Comparison of ENCODE assay signal across 16 mouse cellular contexts in genomic region chr9:78212341-78213049, GRCm38 (mm10). TPM values are rescaled to one million over a fixed set of nuclear protein-coding genes. Genes with fewer than 3 reads are reported as not detected.
A peak's percentile ranks its signal among the peaks of the same experiment; 100 is the strongest.
DNase-seq lines count a peak whose midpoint lies in the region; ATAC-seq lines count a peak whose summit lies in the region.
"Had no signal": no experiment of that assay in that cellular context is flagged by ENCODE, and none has a peak within 500 bp of the region (broad histone marks: within the 10 kb centered on the region; RNA-seq: fewer than 3 reads in every experiment).

No protein-coding gene starts in this region.

- H3K9ac ChIP-seq in heart, embryonic 11.5 days (ENCODE audit: low read depth, low read length): no peak overlapping the region
- H3K9ac ChIP-seq in stomach, embryonic 15.5 days: no peak overlapping the region
- no peak overlapping the region for H3K9ac ChIP-seq in midbrain, embryonic 14.5 days (replicated peaks; ENCODE audit: low read length)
- H3K9ac ChIP-seq: forebrain, embryonic 15.5 days; limb, embryonic 12.5 days had no signal

- peaks cover 9% of the 10 kb centered on the region; the same call in 1 of the 2 replicates for H3K4me1 ChIP-seq in heart, embryonic 11.5 days (ENCODE audit: control insufficient read depth, insufficient read depth, low read length)
- H3K4me1 ChIP-seq in stomach, embryonic 15.5 days: no peaks in the 10 kb centered on the region
- H3K4me1 ChIP-seq in midbrain, embryonic 14.5 days (ENCODE audit: control insufficient read depth, insufficient read depth, low read length): no peaks in the 10 kb centered on the region
- H3K4me1 ChIP-seq: forebrain, embryonic 15.5 days; hindbrain, embryonic 10.5 days; limb, embryonic 12.5 days had no signal

- ATAC-seq in heart, embryonic 11.5 days (replicated peaks; ENCODE audit: insufficient number of reproducible peaks, low FRiP score, low TSS enrichment): peak; percentile 65
- peak; percentile 90 for ATAC-seq in stomach, embryonic 15.5 days (ENCODE audit: insufficient read depth, low FRiP score, low read depth)
- no peak for ATAC-seq in midbrain, embryonic 14.5 days (ENCODE audit: low FRiP score, low TSS enrichment)
- ATAC-seq: CD4-positive, CD25-positive, alpha-beta regulatory T cell, adult 4 months; forebrain, embryonic 15.5 days; midbrain, embryonic 16.5 days had no signal

- peak overlapping the region; percentile 80 for H3K27ac ChIP-seq in heart, embryonic 11.5 days (ENCODE audit: low read depth, low read length)
- H3K27ac ChIP-seq in stomach, embryonic 15.5 days: peak overlapping the region; percentile 81
- H3K27ac ChIP-seq in midbrain, embryonic 14.5 days (replicated peaks; ENCODE audit: low read depth, low read length): no peak overlapping the region
- H3K27ac ChIP-seq: forebrain, embryonic 15.5 days; hindbrain, embryonic 10.5 days; limb, embryonic 12.5 days had no signal

- peaks cover 6% of the 10 kb centered on the region; the same call in 1 of the 2 replicates for H3K36me3 ChIP-seq in heart, embryonic 11.5 days (ENCODE audit: control insufficient read depth, insufficient read depth, low read length)
- peaks cover 7% of the 10 kb centered on the region; the same call in 1 of the 2 replicates for H3K36me3 ChIP-seq in stomach, embryonic 15.5 days
- H3K36me3 ChIP-seq in midbrain, embryonic 14.5 days (ENCODE audit: control insufficient read depth, insufficient read depth, low read length): no peaks in the 10 kb centered on the region
- H3K36me3 ChIP-seq: forebrain, embryonic 15.5 days had no signal

- H3K27me3 ChIP-seq in heart, embryonic 11.5 days (ENCODE audit: control insufficient read depth, insufficient read depth, low read length): no peaks in the 10 kb centered on the region
- no peaks in the 10 kb centered on the region for H3K27me3 ChIP-seq in stomach, embryonic 15.5 days (replicated peaks)
- H3K27me3 ChIP-seq in midbrain, embryonic 14.5 days (ENCODE audit: control insufficient read depth, insufficient read depth, low read length): no peaks in the 10 kb centered on the region
- H3K27me3 ChIP-seq: forebrain, embryonic 15.5 days; limb, embryonic 12.5 days had no signal

- WGBS in heart, embryonic 11.5 days (ENCODE audit: insufficient replicate concordance): 35% methylated on average over 7 of the region's 7 CpGs
- 44% methylated on average over 7 of the region's 7 CpGs for WGBS in stomach, embryonic 15.5 days
- 95% methylated on average over 7 of the region's 7 CpGs for WGBS in midbrain, embryonic 14.5 days

- no peaks in the 10 kb centered on the region for H3K9me3 ChIP-seq in heart, embryonic 11.5 days (replicated peaks; ENCODE audit: control insufficient read depth, low read length)
- H3K9me3 ChIP-seq in stomach, embryonic 15.5 days: no peaks in the 10 kb centered on the region
- no peaks in the 10 kb centered on the region for H3K9me3 ChIP-seq in midbrain, embryonic 14.5 days (ENCODE audit: control insufficient read depth, low read length)
- H3K9me3 ChIP-seq: forebrain, embryonic 15.5 days; limb, embryonic 12.5 days had no signal

- H3K4me2 ChIP-seq in heart, embryonic 11.5 days: no peak overlapping the region
- H3K4me2 ChIP-seq in stomach, embryonic 15.5 days: no peak overlapping the region
- no peak overlapping the region for H3K4me2 ChIP-seq in midbrain, embryonic 14.5 days (ENCODE audit: low read length)
- H3K4me2 ChIP-seq: forebrain, embryonic 15.5 days; limb, embryonic 12.5 days had no signal

- H3K4me3 ChIP-seq in heart, embryonic 11.5 days (ENCODE audit: low read depth, low read length): no peak overlapping the region
- no peak overlapping the region for H3K4me3 ChIP-seq in stomach, embryonic 15.5 days (replicated peaks)
- no peak overlapping the region for H3K4me3 ChIP-seq in midbrain, embryonic 14.5 days (replicated peaks; ENCODE audit: low read depth, low read length)
- H3K4me3 ChIP-seq: forebrain, embryonic 15.5 days; hindbrain, embryonic 10.5 days; limb, embryonic 12.5 days had no signal

- peak; percentile 97 for DNase-seq in heart, adult 11 months
- DNase-seq in heart, adult 8-10 months (ENCODE audit: low spot score): no peak
- peak; percentile 79 to 87 for DNase-seq in lung, adult 18-20 months
- no peak for DNase-seq in kidney, adult 18-20 months
- DNase-seq in spleen, postnatal 4 days (ENCODE audit: low spot score in 2 of 2): no peak
- DNase-seq in midbrain, embryonic 14.5 days: no peak
- DNase-seq: cerebellum, adult 11-12 months; kidney, postnatal 25 days had no signal

RNA-seq across cellular contexts. Expression of gene Gsta1, which starts 18.0 kb away (rescaled TPM):
- 10 to 100 TPM in 2 of 4 experiments, 1 to 10 TPM in 2; 2.9 to 17.3 (median 7.6) TPM for total RNA-seq in heart, adult 8-10 months (2022)
- polyA plus RNA-seq in heart, embryonic 11.5 days (2014; fragmentation: Nextera tagmentation; extraction: Ambion mirVana): not detected in 2 replicates
- polyA plus RNA-seq in stomach, embryonic 15.5 days (2015; fragmentation: Nextera tagmentation; extraction: Ambion mirVana): 36.1 and 42.7 TPM in 2 replicates
- not detected in 2 replicates for polyA plus RNA-seq in midbrain, embryonic 14.5 days (2014; fragmentation: Nextera tagmentation; extraction: Ambion mirVana)
- polyA plus RNA-seq: CD4-positive, CD25-positive, alpha-beta regulatory T cell, adult 4 months; embryonic facial prominence, embryonic 11.5 days; forebrain, embryonic 15.5 days; hindbrain, embryonic 10.5 days; limb, embryonic 12.5 days; midbrain, embryonic 16.5 days had no signal

RNA-seq across cellular contexts. Expression of gene Gsta4, which starts 29.9 kb away (rescaled TPM):
- total RNA-seq in heart, adult 8-10 months (2022): 100 to 1,000 TPM; 108 to 158 (median 147) TPM
- 87.5 and 88.7 TPM in 2 replicates for polyA plus RNA-seq in heart, embryonic 11.5 days (2014; fragmentation: Nextera tagmentation; extraction: Ambion mirVana)
- polyA plus RNA-seq in stomach, embryonic 15.5 days (2015; fragmentation: Nextera tagmentation; extraction: Ambion mirVana): 433 and 454 TPM in 2 replicates
- 11.1 and 15.5 TPM in 2 replicates for polyA plus RNA-seq in midbrain, embryonic 14.5 days (2014; fragmentation: Nextera tagmentation; extraction: Ambion mirVana)

RNA-seq across cellular contexts. Expression of gene Gm3776, which starts 44.4 kb away (rescaled TPM):
- 1 to 10 TPM in 3 of 4 experiments, under 1 TPM in 1; 0.43 to 6.3 (median 2.7) TPM for total RNA-seq in heart, adult 8-10 months (2022)
- not detected in 2 replicates for polyA plus RNA-seq in heart, embryonic 11.5 days (2014; fragmentation: Nextera tagmentation; extraction: Ambion mirVana)
- polyA plus RNA-seq in stomach, embryonic 15.5 days (2015; fragmentation: Nextera tagmentation; extraction: Ambion mirVana): 26.7 and 32.2 TPM in 2 replicates
- polyA plus RNA-seq in midbrain, embryonic 14.5 days (2014; fragmentation: Nextera tagmentation; extraction: Ambion mirVana): not detected in 2 replicates
- polyA plus RNA-seq: CD4-positive, CD25-positive, alpha-beta regulatory T cell, adult 4 months; embryonic facial prominence, embryonic 11.5 days; forebrain, embryonic 15.5 days; hindbrain, embryonic 10.5 days; limb, embryonic 12.5 days; midbrain, embryonic 16.5 days had no signal

Comparison
In these comparisons a context has a peak if more than half of its experiments do, and no peak if none do; other contexts are left out.
1. DNase-seq: peak in heart, adult 11 months (single experiment) and lung, adult 18-20 months (2 of 2); none in heart, adult 8-10 months (single experiment), kidney, adult 18-20 months (single experiment), spleen, postnatal 4 days (0 of 2) and midbrain, embryonic 14.5 days (single experiment).
2. RNA of gene Gsta1, which starts 18.0 kb away (polyA plus RNA-seq): 36.1 to 42.7 TPM in stomach, embryonic 15.5 days; not detected in heart, embryonic 11.5 days and not detected in midbrain, embryonic 14.5 days; every median in the first group is over 10 times any median in the second.
3. RNA of gene Gm3776, which starts 44.4 kb away (polyA plus RNA-seq): 26.7 to 32.2 TPM in stomach, embryonic 15.5 days; not detected in heart, embryonic 11.5 days and not detected in midbrain, embryonic 14.5 days; every median in the first group is over 10 times any median in the second.